Mouse (Mus musculus) mesoderm, embryonic 11.5 days (tissue): ENCODE data around the gene Stxbp2.

ENCODE experiments used
- DNase-seq: peaks from one replicate; pipeline ENCODE4 v3.0.0-alpha.2; 2012; ENCODE audit warnings: low read depth, low spot score

Stxbp2 gene

GRCm38 (mm10) chr8:3682435-3682834 lies 51.7 kb downstream of the Stxbp2 start:
- no peak for DNase-seq

DNA sequence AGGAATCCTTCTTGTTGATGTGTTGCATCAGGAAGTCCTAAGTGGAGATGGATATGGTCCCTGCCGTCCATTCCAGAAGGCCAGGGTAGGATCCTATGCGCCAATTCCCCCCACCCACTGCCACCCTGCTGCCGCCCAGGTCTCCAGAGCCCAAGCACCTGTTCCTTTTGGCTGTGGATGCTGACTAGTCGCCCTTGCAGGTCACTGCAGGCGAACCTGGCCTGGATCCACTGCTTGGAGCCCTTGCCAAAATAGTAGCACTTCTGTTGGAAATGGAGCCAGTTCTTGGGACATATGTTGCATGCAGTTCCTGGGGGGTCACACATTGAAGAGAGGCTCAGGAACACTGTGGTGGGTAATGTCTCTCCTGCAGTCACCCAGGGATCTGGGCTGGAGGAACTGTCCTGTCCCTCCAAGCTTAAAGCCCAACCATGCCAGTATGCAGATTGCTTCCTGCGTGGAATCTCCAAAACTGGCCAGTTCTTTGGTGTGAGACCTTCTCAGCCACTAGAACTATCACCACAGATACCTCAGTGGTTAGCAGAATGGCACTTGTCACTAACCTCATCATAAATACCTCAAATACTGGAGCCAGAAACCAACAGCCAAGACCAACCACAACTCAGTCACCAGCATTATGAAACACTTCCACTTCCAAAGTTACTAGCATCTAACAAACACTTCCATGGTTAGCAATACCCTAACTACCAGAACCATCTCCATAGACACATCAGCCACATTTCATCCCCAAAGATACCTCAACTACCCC lies 52.8 kb downstream of the Stxbp2 start:
- no peak for DNase-seq

- no peak for DNase-seq
Observed at GRCm38 (mm10) chr8:3684530-3684929, 53.8 kb downstream of the Stxbp2 start.

GRCm38 (mm10) chr8:3685422-3685821 lies 54.7 kb downstream of the Stxbp2 start:
- DNase-seq, result no peak

DNA sequence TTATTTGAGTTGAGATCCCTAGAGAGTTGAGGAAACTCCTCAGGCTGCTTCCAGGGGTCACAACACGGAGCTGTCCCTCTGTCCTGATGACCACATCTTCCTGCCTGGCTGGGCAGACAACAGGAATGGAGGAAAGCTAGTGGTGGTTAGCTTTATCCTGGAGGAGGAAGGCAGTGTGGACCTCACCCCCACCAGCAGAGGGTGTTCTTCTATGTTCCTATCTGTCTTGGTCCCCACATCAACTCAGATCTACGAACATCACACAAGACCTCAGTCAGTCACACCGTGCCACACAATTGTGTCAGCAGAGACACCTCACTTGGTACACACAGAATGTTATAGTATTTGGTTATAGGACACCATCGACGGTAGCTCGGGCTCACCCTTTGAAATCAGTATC lies 56.8 kb downstream of the Stxbp2 start:
- DNase-seq, result no peak

GRCm38 (mm10) chr8:3690774-3691173 lies 60.0 kb downstream of the Stxbp2 start:
- no peak for DNase-seq
